Mouse (Mus musculus): ENCODE measurements around the gene Lrriq4. TPM values are rescaled to one million over a fixed set of nuclear protein-coding genes. Genes with fewer than 3 reads are reported as not detected.

The Lrriq4 gene
- polyA plus RNA-seq, 1 experiment from 2014 or later: not detected

DNA sequence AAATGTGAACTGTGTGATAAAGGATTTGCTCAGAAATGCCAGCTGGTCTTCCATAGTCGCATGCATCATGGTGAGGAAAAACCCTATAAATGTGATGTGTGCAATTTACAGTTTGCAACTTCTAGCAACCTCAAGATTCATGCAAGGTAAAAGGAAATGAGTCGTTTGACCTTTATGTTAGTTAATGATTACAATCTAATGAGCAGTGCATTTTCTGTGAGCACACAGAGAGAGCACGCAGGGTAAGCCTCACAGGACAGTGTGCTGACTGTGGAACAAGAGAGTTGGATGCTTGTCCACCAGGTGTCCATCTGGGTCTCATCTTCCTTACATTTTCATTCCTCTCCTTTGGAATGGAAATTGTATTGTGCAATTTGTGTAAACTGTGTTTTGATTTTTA lies 35.3 kb upstream of the Lrriq4 start:
- Histone ChIP-seq H3K27me3 (no peaks in the 10 kb centered on the region), H3K36me3 (peaks cover 67% of the 10 kb centered on the region), H3K9ac (no peak overlapping the region), H3K4me3 (no peak overlapping the region), H3K4me2 (no peak overlapping the region), H3K9me3 (no peaks in the 10 kb centered on the region), H3K4me1 (peaks cover 7% of the 10 kb centered on the region; the same call in 1 of the 2 replicates), H3K27ac (no peak overlapping the region)
- ATAC-seq (ENCODE audit: insufficient number of reproducible peaks, insufficient read depth, low FRiP score, low TSS enrichment, low read depth): no peak
- 88% methylated on average over 3 of the region's 3 CpGs for whole genome bisulfite sequencing

DNA sequence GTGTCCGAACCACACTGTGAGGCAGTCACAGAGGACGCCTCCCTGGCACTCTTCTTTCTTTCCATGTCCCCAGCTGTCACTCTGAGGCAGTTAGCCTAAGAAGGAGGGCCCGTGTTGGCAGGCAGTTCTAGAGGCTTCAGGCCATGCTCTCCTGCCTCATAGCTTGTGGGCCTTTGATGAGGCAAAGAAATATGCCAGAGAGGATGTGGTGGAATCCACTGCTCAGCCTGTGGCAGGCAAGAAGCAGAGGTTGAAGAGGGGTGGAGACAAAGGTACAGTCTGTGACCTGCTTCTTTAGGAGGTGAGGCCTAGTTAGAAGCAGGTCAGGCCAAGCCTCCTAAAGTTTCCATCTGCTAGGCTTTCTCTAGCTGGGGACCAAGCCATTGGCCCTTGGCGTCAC lies 33.4 kb upstream of the Lrriq4 start:
- Histone ChIP-seq H3K27me3 (no peaks in the 10 kb centered on the region), H3K9me3 (no peaks in the 10 kb centered on the region), H3K9ac (no peak overlapping the region), H3K27ac (no peak overlapping the region), H3K4me2 (no peak overlapping the region), H3K4me1 (peaks cover 3% of the 10 kb centered on the region; the same call in 1 of the 2 replicates), H3K4me3 (no peak overlapping the region), H3K36me3 (peaks cover 70% of the 10 kb centered on the region)
- ATAC-seq (ENCODE audit: insufficient number of reproducible peaks, insufficient read depth, low FRiP score, low TSS enrichment, low read depth): no peak
- 89% methylated on average over 4 of the region's 4 CpGs for WGBS

DNA sequence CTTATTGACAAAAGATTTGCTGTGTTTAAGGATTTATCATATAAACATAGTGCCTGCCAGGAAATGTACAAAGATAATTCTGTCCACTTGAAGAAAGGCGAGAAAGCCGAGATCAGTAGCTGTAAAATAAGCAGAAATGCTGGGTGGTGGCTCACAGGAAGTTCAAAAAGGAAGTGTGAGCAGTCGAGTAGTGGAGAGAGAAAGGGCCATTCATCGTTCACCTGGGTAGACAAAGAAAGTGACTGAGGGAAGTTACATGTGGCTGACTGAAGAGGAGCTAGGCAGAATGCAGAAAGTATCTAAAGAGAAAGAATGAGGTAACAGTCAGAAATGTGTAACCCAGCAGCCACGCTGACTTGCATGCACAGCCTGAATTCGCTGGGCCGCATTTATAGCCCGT lies 24.2 kb upstream of the Lrriq4 start:
- H3K9me3 ChIP-seq: no peaks in the 10 kb centered on the region
- 75% methylated on average over 8 of the region's 8 CpGs for WGBS
- H3K4me2 ChIP-seq: no peak overlapping the region
- no peak overlapping the region for H3K4me3 ChIP-seq
- no peak for ATAC-seq (ENCODE audit: insufficient number of reproducible peaks, insufficient read depth, low FRiP score, low TSS enrichment, low read depth)
- H3K27ac ChIP-seq: no peak overlapping the region
- H3K4me1 ChIP-seq: no peaks in the 10 kb centered on the region
- H3K27me3 ChIP-seq: no peaks in the 10 kb centered on the region
- peaks cover 49% of the 10 kb centered on the region for H3K36me3 ChIP-seq
- H3K9ac ChIP-seq: no peak overlapping the region

DNA sequence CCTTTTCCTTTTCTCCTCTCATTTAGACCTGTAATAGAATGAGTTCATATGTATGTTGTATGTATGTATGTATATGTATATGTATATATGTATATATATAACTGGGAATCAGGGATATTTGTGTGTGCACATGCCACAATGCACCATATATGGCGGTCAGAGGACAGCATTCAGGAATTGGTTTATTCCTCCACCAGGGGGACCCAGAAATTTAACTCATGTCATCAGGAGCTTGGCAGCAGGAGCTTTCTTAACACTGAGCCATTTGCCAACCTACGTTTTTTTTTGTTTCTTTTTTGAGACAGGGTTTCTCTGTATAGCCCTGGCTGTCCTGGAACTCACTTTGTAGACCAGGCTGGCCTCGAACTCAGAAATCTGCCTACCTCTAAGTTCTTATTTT lies 10.6 kb upstream of the Lrriq4 start:
- H3K36me3 ChIP-seq: no peaks in the 10 kb centered on the region
- no peak overlapping the region for H3K27ac ChIP-seq
- no peaks in the 10 kb centered on the region for H3K27me3 ChIP-seq
- H3K9ac ChIP-seq: no peak overlapping the region
- 57% methylated on average over 3 of the region's 3 CpGs for WGBS
- H3K4me2 ChIP-seq: no peak overlapping the region
- H3K4me3 ChIP-seq: no peak overlapping the region
- ATAC-seq (ENCODE audit: insufficient number of reproducible peaks, insufficient read depth, low FRiP score, low TSS enrichment, low read depth): no peak
- H3K4me1 ChIP-seq: no peaks in the 10 kb centered on the region
- H3K9me3 ChIP-seq: no peaks in the 10 kb centered on the region

DNA sequence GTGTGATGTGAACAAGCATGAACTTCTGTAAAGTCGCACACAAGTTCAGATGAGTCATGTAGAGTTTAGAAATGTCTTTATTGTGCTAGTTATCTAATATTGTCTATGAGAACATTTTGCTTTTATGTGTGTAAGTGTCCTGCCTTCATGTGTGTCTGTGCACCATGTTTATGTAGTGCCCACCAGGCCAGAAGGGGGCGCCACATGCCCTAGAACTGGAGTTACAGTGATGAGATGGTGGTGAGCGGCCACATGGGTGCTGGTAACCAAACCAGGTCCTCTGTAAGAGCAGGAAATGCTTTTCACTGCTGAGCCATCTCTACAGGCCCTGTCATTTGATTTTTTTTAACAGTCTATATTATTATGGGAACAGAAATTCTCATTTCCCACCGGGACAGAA lies 8.7 kb upstream of the Lrriq4 start:
- no peaks in the 10 kb centered on the region for H3K4me1 ChIP-seq
- 82% methylated on average over 4 of the region's 4 CpGs for WGBS
- ATAC-seq (ENCODE audit: insufficient number of reproducible peaks, insufficient read depth, low FRiP score, low TSS enrichment, low read depth): no peak
- no peaks in the 10 kb centered on the region for H3K27me3 ChIP-seq
- H3K36me3 ChIP-seq: no peaks in the 10 kb centered on the region
- no peak overlapping the region for H3K4me2 ChIP-seq
- H3K4me3 ChIP-seq: no peak overlapping the region
- H3K9me3 ChIP-seq: no peaks in the 10 kb centered on the region
- H3K27ac ChIP-seq: no peak overlapping the region
- H3K9ac ChIP-seq: no peak overlapping the region

DNA sequence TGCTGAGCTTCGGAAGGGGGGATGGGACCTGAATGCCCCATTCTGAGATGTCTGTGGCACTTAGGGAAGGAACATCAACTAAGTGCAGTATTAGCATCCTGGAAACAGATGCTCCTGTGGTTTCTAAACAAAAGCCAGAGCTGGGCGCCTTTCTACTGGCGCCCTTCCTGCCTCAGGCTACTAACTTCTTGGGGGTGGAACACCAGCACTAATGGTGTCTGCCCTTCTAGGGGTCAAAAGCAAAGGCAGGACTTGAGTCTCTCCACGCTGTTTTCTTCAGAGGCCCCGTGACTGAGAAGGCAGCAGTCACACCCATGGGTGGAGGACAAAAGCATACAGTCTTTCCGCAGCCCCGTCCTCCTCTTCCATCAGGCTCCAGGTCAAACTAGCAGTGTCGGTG lies 2.5 kb downstream of the Lrriq4 start:
- Histone ChIP-seq H3K4me1 (peaks cover 22% of the 10 kb centered on the region), H3K4me3 (no peak overlapping the region), H3K9ac (no peak overlapping the region), H3K27me3 (peaks cover 39% of the 10 kb centered on the region), H3K36me3 (no peaks in the 10 kb centered on the region), H3K27ac (no peak overlapping the region), H3K9me3 (no peaks in the 10 kb centered on the region), H3K4me2 (peak overlapping the region; percentile 77)
- WGBS: 26% methylated on average over 8 of the region's 8 CpGs
- no peak for ATAC-seq (ENCODE audit: insufficient number of reproducible peaks, insufficient read depth, low FRiP score, low TSS enrichment, low read depth)

DNA sequence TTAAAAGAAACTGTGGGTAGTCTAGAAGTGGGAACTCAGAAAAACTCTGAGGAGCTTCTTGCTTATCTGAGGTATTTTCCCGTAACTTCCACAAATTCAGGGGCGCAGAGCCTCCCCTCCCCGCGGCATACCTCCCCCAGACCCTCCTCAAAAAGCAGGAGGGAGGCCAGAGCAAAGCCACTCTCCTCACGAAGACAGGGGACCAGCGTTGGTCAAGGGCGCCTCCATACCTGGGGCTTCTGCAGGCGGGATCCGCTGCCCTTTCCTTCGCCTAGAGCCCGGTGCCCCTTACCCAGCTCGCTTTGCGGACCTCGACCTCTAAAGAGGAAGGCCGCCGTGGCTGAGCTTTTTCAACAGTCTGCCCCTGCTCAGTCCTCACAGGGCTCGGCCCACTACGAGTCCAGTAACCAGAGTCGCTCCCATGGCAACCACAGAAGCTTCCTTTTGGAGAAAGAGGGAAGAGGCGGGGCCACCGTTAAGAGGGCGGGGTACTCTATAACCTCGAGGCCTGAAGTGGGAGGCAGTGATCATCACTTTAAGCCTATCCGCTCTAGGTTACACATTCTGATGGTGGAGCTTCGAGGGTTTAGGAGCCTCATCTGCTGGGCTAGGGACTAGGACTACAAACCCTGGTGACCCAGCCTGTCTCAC lies 3.3 kb downstream of the Lrriq4 start, which contains the start of gene Lrrc34:
Gene Lrrc34 (minus strand): TSS at position 430 of the 651 bp plus-strand sequence.
- peak; percentile 72 for ATAC-seq (ENCODE audit: insufficient number of reproducible peaks, insufficient read depth, low FRiP score, low TSS enrichment, low read depth)
- peaks cover 39% of the 10 kb centered on the region for H3K27me3 ChIP-seq

DNA sequence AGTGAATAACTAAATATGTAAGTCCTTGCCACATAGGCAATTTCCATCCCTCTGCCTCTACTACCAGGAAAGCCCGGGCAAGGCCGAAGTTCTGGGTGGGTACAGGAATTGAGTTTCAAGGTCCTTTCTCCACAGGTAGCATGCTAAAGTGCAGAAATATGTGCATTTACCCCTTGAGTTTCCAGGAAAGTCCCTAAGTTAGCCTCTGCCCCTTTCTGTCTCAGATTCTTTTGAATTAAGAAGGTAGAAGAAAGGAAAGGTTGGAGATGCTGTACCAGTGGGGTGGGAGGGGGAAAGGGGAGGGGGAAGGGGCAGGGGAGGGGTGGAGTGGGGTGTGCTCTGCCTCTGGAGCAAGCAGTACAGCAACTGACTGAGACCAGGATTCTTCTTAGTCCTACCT lies 4.2 kb downstream of the Lrriq4 start:
- H3K36me3 ChIP-seq: no peaks in the 10 kb centered on the region
- ATAC-seq (ENCODE audit: insufficient number of reproducible peaks, insufficient read depth, low FRiP score, low TSS enrichment, low read depth): no peak
- peaks cover 22% of the 10 kb centered on the region for H3K4me1 ChIP-seq
- H3K9ac ChIP-seq: no peak overlapping the region
- peaks cover 39% of the 10 kb centered on the region for H3K27me3 ChIP-seq
- no peaks in the 10 kb centered on the region for H3K9me3 ChIP-seq
- WGBS: 96% methylated on average over 2 of the region's 2 CpGs
- no peak overlapping the region for H3K27ac ChIP-seq
- no peak overlapping the region for H3K4me3 ChIP-seq
- no peak overlapping the region for H3K4me2 ChIP-seq

More for the DNA sequence above, 3.3 kb downstream of the Lrriq4 start, which contains the start of gene Lrrc34:
- Histone ChIP-seq H3K4me2 (peak within 1 kb of the TSS; percentile 77), H3K36me3 (no peaks in the 10 kb centered on the region), H3K9me3 (no peaks in the 10 kb centered on the region), H3K4me1 (peaks cover 22% of the 10 kb centered on the region), H3K27ac (no peak within 1 kb of the TSS), H3K9ac (peak within 1 kb of the TSS; percentile 68), H3K4me3 (peak within 1 kb of the TSS; percentile 46)
- WGBS: 3% methylated on average over 25 of the region's 25 CpGs

DNA sequence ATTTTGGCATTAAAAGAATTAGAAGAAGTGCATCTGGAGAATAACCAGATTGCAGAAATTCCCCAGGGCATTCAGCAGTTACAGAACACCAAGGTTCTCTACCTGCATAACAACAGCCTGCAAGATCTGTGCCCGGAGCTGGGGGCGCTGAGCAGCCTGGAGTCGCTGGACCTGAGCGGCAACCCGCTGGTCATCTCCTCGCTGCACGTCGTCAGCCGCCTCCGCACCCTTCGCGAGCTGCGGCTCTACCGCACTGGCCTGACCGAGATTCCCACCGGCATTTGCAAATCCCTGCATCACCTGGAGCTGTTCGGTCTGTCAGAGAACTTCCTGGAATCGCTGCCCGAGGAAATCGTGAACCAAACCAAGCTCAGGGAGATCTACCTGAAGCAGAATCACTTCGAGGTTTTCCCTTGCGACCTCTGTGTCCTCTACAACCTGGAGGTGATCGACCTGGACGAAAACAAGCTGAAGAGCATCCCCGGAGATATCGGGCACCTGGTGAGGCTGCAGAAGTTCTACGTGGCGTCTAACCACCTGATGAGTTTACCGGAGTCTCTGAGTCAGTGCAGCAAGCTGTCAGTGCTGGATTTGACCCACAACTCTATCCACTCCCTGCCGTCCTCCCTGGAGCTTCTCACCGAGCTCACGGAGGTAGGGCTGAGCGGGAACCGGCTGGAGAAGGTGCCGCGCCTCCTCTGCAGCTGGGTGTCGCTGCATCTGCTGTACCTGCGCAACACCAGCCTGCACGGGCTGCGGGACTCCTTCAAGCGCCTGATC lies 5.9 kb downstream of the Lrriq4 start:
- H3K4me3 ChIP-seq: peak overlapping the region; percentile 45
- H3K36me3 ChIP-seq: no peaks in the 10 kb centered on the region
- under 1% methylated on average over 41 of the region's 41 CpGs for WGBS
- H3K9me3 ChIP-seq: no peaks in the 10 kb centered on the region
- peaks cover 22% of the 10 kb centered on the region for H3K4me1 ChIP-seq
- H3K27me3 ChIP-seq: peaks cover 39% of the 10 kb centered on the region
- peak; percentile 54 for ATAC-seq (ENCODE audit: insufficient number of reproducible peaks, insufficient read depth, low FRiP score, low TSS enrichment, low read depth)
- peak overlapping the region; percentile 85 for H3K4me2 ChIP-seq
- peak overlapping the region; percentile 60 for H3K9ac ChIP-seq
- no peak overlapping the region for H3K27ac ChIP-seq

DNA sequence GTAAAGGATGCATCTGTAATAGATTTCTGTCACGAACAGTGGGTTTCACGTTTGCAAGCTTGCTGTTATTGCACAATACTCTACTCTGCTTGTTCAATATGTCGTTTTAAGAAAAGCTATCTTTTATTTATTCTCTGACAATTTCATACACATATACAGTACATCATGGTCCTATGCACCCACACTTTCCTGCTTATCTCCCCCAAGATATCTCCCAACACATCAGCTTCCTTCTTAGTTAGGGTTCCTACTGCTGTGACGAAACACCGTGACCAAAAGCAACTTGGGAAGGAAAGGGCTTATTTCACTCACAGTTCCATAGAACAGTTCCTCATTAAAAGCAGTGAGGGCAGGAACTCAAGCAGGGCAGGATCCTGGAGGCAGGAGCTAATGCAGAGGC lies 11.6 kb downstream of the Lrriq4 start:
- 81% methylated on average over 5 of the region's 5 CpGs for WGBS
- H3K4me3 ChIP-seq: no peak overlapping the region
- H3K27ac ChIP-seq: no peak overlapping the region
- ATAC-seq (ENCODE audit: insufficient number of reproducible peaks, insufficient read depth, low FRiP score, low TSS enrichment, low read depth): no peak
- H3K36me3 ChIP-seq: no peaks in the 10 kb centered on the region
- no peaks in the 10 kb centered on the region for H3K4me1 ChIP-seq
- peaks cover 5% of the 10 kb centered on the region for H3K27me3 ChIP-seq
- H3K9ac ChIP-seq: no peak overlapping the region
- no peaks in the 10 kb centered on the region for H3K9me3 ChIP-seq
- H3K4me2 ChIP-seq: no peak overlapping the region

DNA sequence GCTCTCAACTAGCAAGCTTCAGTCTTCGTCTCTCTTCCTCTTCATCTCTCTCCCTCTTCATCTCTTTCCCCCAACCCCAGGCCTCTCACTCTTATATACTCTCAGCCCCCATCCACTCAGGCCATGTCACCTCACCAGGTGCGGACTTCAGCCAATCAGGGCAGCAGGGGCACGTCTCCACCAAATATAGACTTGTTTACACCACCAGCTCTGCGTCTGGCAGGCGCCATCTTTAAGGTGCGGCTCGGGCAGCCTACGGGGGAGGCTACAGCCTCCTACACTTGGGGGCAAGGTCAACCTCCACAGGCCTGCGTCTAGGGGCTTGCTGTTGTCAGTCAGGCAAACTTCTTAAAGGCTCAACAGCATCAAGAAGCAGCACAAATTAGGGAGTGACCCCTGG lies 14.2 kb downstream of the Lrriq4 start:
- Histone ChIP-seq H3K9ac (no peak overlapping the region), H3K4me3 (no peak overlapping the region), H3K9me3 (no peaks in the 10 kb centered on the region), H3K4me1 (no peaks in the 10 kb centered on the region), H3K4me2 (no peak overlapping the region), H3K27me3 (no peaks in the 10 kb centered on the region), H3K27ac (no peak overlapping the region), H3K36me3 (no peaks in the 10 kb centered on the region)
- 82% methylated on average over 9 of the region's 9 CpGs for WGBS
- ATAC-seq (ENCODE audit: insufficient number of reproducible peaks, insufficient read depth, low FRiP score, low TSS enrichment, low read depth): no peak

DNA sequence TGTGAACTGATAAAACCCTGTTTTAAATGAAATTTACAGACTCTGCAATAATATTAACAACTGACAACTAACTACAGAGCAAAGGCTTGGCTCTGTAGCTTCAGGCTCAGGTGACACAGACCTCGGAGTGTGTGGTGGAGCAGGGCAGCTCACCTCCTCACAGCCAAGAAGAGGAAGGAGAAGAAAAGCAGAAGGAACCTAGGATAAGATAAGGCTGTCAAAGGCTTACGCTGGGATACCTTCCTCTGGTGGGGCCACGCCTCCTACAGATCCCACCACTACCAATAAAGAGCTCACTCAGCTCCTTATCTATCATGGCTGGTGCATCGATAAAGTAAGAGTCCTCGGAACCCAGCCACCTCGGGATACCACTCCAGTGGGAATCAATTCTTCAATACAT lies 38.9 kb downstream of the Lrriq4 start:
- no peak overlapping the region for H3K4me2 ChIP-seq
- H3K27me3 ChIP-seq: no peaks in the 10 kb centered on the region
- no peak overlapping the region for H3K4me3 ChIP-seq
- no peak overlapping the region for H3K9ac ChIP-seq
- H3K36me3 ChIP-seq: no peaks in the 10 kb centered on the region
- no peak overlapping the region for H3K27ac ChIP-seq
- no peaks in the 10 kb centered on the region for H3K9me3 ChIP-seq
- no peak for ATAC-seq (ENCODE audit: insufficient number of reproducible peaks, insufficient read depth, low FRiP score, low TSS enrichment, low read depth)
- no peaks in the 10 kb centered on the region for H3K4me1 ChIP-seq
- WGBS: 86% methylated on average over 6 of the region's 6 CpGs
